Mouse (Mus musculus): ENCODE results near the gene Tbc1d20. TPM values are rescaled to one million over a fixed set of nuclear protein-coding genes. Genes with fewer than 3 reads are reported as not detected.
A peak's percentile ranks its signal among the peaks of the same experiment; 100 is the strongest.

Tbc1d20 gene
- polyA plus RNA-seq, 1 experiment: 61.9 TPM

GRCm38 (mm10) chr2:152323971-152324370 is 30.3 kb downstream of the Tbc1d20 start:
- DNase-seq (ENCODE audit: low read depth, low spot score): no peak
- WGBS: 97% methylated on average over 14 of the region's 14 CpGs

GRCm38 (mm10) chr2:152324842-152325241 is 31.2 kb downstream of the Tbc1d20 start:
- WGBS: 83% methylated on average over 3 of the region's 3 CpGs
- no peak for DNase-seq (ENCODE audit: low read depth, low spot score)

GRCm38 (mm10) chr2:152326157-152326556 is 32.5 kb downstream of the Tbc1d20 start:
- WGBS: 93% methylated on average over 13 of the region's 13 CpGs
- DNase-seq (ENCODE audit: low read depth, low spot score): no peak

GRCm38 (mm10) chr2:152326654-152327053 is 33.0 kb downstream of the Tbc1d20 start:
- WGBS: 82% methylated on average over 8 of the region's 8 CpGs
- no peak for DNase-seq (ENCODE audit: low read depth, low spot score)

- DNase-seq (ENCODE audit: low read depth, low spot score): no peak
- 70% methylated on average over 5 of the region's 5 CpGs for WGBS
These were observed 34.4 kb downstream of the Tbc1d20 start for GRCm38 (mm10) chr2:152327980-152328379.

GRCm38 (mm10) chr2:152330858-152331423 is 37.3 kb downstream of the Tbc1d20 start:
- no peak for DNase-seq (ENCODE audit: low read depth, low spot score)
- 38% methylated on average over 7 of the region's 7 CpGs for WGBS

- under 1% methylated on average over 54 of the region's 54 CpGs for WGBS
- peak; percentile 82 for DNase-seq (ENCODE audit: low read depth, low spot score)
These were observed 38.6 kb downstream of the Tbc1d20 start, which contains the start of gene Rbck1 for GRCm38 (mm10) chr2:152332101-152332825. TSS of gene Rbck1 (minus strand) at chr2:152332653.

- no peak for DNase-seq (ENCODE audit: low read depth, low spot score)
These were observed 39.8 kb downstream of the Tbc1d20 start for GRCm38 (mm10) chr2:152333345-152334006.

GRCm38 (mm10) chr2:152335289-152335820 is 41.7 kb downstream of the Tbc1d20 start:
- 69% methylated on average over 11 of the region's 11 CpGs for WGBS
- DNase-seq (ENCODE audit: low read depth, low spot score): no peak

More at GRCm38 (mm10) chr2:152333345-152334006, 39.8 kb downstream of the Tbc1d20 start:
- WGBS: 77% methylated on average over 4 of the region's 4 CpGs

GRCm38 (mm10) chr2:152336856-152337255 is 43.2 kb downstream of the Tbc1d20 start:
- DNase-seq (ENCODE audit: low read depth, low spot score): no peak
- 71% methylated on average over 1 of the region's 1 CpGs for WGBS

- DNase-seq (ENCODE audit: low read depth, low spot score): no peak
- WGBS: 39% methylated on average over 11 of the region's 11 CpGs
These were observed 44.1 kb downstream of the Tbc1d20 start for GRCm38 (mm10) chr2:152337591-152338212.

GRCm38 (mm10) chr2:152338319-152338718 is 44.7 kb downstream of the Tbc1d20 start:
- DNase-seq (ENCODE audit: low read depth, low spot score): no peak
- WGBS: 64% methylated on average over 13 of the region's 13 CpGs

- no peak for DNase-seq (ENCODE audit: low read depth, low spot score)
- WGBS: 93% methylated on average over 22 of the region's 22 CpGs
These were observed 46.1 kb downstream of the Tbc1d20 start for GRCm38 (mm10) chr2:152339631-152340179.

GRCm38 (mm10) chr2:152343329-152344213 is 49.9 kb downstream of the Tbc1d20 start, which contains the start of gene Trib3:
TSS of gene Trib3 (minus strand) at chr2:152344032.
- DNase-seq (ENCODE audit: low read depth, low spot score): no peak
- WGBS: 1% methylated on average over 52 of the region's 52 CpGs

GRCm38 (mm10) chr2:152344361-152344760 is 50.7 kb downstream of the Tbc1d20 start:
- DNase-seq (ENCODE audit: low read depth, low spot score): no peak
- WGBS: 7% methylated on average over 10 of the region's 10 CpGs

- DNase-seq (ENCODE audit: low read depth, low spot score): no peak
- 87% methylated on average over 5 of the region's 5 CpGs for WGBS
These were observed 51.3 kb downstream of the Tbc1d20 start for GRCm38 (mm10) chr2:152344909-152345308.

GRCm38 (mm10) chr2:152345393-152345792 is 51.8 kb downstream of the Tbc1d20 start:
- WGBS: 94% methylated on average over 6 of the region's 6 CpGs
- no peak for DNase-seq (ENCODE audit: low read depth, low spot score)

GRCm38 (mm10) chr2:152346776-152347465 is 53.3 kb downstream of the Tbc1d20 start:
- DNase-seq (ENCODE audit: low read depth, low spot score): no peak
- 70% methylated on average over 9 of the region's 9 CpGs for WGBS
